Mouse (Mus musculus) forebrain, embryonic 14.5 days (tissue): ENCODE results near the gene Apobec4. TPM values are rescaled to one million over a fixed set of nuclear protein-coding genes. Genes with fewer than 3 reads are reported as not detected.

ENCODE experiments used
- polyA plus RNA-seq: library from polyadenylated mRNA; unstranded; fragments of >200 nt; fragmentation: Nextera tagmentation; extraction: Ambion mirVana; gene quantifications from 2 replicates; pipeline ENCODE4 v1.2.1, GENCODE M21; 2014

The Apobec4 gene
- polyA plus RNA-seq, 1 experiment from 2014 or later, result 0.10 TPM

Other genes starting within 250 kb of the Apobec4 start
- 16.4 and 20.5 TPM in 2 replicates for gene Rgl1, start 15.8 kb downstream of the Apobec4 start, polyA plus RNA-seq
- 430 and 478 TPM in 2 replicates for gene Arpc5, start 16.0 kb downstream of the Apobec4 start, polyA plus RNA-seq
- 2.1 and 3.4 TPM in 2 replicates for gene Ncf2, start 49.6 kb downstream of the Apobec4 start, polyA plus RNA-seq
- gene Smg7, start 152.1 kb downstream of the Apobec4 start, polyA plus RNA-seq, result 31.0 and 35.4 TPM in 2 replicates
- 69.7 and 70.6 TPM in 2 replicates for gene Nmnat2, start 204.4 kb downstream of the Apobec4 start, polyA plus RNA-seq